Mouse (Mus musculus): ENCODE results near the gene Gm21858. TPM values are rescaled to one million over a fixed set of nuclear protein-coding genes. Genes with fewer than 3 reads are reported as not detected.
"Not testable (repeated sequence)": the region's sequence is repeated elsewhere in the genome, so short reads cannot be mapped to it uniquely, and the experiment has no call there.

Gene Gm21858
- 0.42 and 1.3 TPM in 2 replicates for polyA plus RNA-seq (2012; rRNA removed)

DNA sequence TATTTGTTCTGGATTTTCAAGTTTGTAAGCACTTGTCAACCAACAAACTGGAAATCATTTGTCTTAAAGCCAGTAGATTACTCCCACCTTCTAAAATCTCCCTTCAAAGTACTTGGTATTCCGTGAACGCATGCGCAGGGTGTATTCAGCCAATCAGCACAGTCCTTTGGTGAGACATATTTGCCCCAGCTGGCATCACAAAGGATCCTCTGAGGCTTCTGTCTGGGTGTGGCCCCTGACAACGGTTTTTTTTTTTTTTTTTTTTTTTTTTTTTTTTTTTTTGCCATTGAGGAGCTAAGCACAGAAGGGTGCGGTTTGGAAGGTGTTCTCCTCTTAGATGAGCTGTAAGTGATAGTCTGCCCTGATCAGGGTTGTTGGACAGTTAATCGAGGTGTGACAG is at the start of gene Gm21858:
TSS of gene Gm21858 (plus strand) at position 301 of the 400 bp plus-strand sequence.
- H3K27ac ChIP-seq (ENCODE audit: control insufficient read depth, insufficient read depth, low read depth, low read length); H3K4me3 ChIP-seq (ENCODE audit: control insufficient read depth, low read depth, low read length); H3K36me3 ChIP-seq (ENCODE audit: control insufficient read depth, insufficient read depth, low read length); H3K27me3 ChIP-seq (ENCODE audit: control insufficient read depth, insufficient read depth, low read length); H3K4me1 ChIP-seq (ENCODE audit: control insufficient read depth, insufficient read depth, low read length): not testable (repeated sequence)

Measured in testis, adult 2 months (tissue).